Mouse (Mus musculus): ENCODE data around the gene Ddx28. TPM values are rescaled to one million over a fixed set of nuclear protein-coding genes. Genes with fewer than 3 reads are reported as not detected.

The Ddx28 gene
- polyA plus RNA-seq (2012; rRNA removed) = 10.5 and 11.8 TPM in 2 replicates

DNA sequence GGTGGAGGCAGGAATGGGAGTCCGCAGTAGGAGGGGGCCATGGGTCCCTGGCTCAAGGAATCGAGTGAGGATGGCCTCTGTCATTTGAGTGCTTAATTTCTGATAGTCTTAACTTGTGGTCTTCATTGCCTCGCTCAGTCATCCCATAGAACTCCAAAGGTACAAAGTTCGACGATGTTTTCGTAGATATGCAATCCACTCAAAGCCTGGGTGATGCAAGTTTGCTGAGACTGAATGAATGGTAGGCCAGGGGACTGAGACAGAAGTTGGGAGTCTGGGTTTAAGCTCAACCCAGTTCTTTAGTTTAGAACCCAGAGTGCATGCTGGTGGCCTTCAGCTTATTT is at the start of gene Ddx28:
TSS of gene Ddx28 (minus strand) at position 240 of the 344 bp plus-strand sequence.
- DNase-seq (ENCODE audit: low spot score) = no peak

- DNase-seq (ENCODE audit: low spot score) = no peak
Observed at GRCm38 (mm10) chr8:106060521-106060920, 48.8 kb upstream of the Ddx28 start.

GRCm38 (mm10) chr8:106059613-106060371 is 48.1 kb upstream of the Ddx28 start:
- DNase-seq (ENCODE audit: low spot score) = peak; percentile 72

DNA sequence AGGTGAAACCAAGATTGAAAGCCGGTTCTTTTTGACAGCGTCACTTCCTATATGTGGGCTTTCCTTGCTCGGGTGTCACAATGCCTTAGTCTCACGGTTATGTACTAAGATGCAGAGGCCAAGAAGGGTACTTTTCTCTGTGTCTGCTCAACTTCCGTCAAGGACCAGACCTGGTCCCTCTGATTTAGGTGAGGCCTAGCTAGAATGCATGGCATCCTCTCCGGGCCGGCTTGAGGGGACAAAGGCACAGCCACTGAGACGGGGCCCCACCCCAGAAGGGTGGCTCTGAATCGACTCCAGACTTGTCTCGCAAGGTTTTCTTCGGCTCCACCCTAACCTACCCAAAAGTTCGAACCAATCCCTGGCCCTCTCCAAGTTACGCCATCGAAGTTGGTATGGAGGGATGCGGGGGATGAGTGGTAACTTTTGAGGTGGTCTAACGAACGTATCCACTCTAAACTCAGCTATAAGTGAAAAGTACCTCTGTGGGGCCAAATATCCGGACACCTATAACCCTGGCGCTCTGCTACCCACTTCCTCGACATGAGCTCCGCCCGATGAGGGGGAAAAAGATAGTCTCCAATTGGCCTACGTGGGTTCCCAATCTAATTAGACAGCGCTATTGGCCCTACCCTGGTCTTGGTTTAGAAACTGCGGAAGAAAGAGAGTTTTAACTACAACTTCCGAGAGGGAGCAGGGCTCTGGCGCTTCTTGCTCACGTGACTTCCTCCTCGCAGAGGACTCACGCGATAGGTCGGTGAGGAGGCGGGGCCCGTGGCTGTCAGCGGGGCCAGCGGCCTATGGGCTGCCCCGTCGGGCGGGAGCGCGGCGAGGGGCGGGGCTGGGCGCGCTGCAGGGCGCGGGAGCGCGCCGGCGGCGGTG is 47.3 kb upstream of the Ddx28 start, which contains the start of gene Nfatc3:
TSS of gene Nfatc3 (plus strand) at position 110 of the 882 bp plus-strand sequence.
- peak; percentile 93 for DNase-seq (ENCODE audit: low spot score)

DNA sequence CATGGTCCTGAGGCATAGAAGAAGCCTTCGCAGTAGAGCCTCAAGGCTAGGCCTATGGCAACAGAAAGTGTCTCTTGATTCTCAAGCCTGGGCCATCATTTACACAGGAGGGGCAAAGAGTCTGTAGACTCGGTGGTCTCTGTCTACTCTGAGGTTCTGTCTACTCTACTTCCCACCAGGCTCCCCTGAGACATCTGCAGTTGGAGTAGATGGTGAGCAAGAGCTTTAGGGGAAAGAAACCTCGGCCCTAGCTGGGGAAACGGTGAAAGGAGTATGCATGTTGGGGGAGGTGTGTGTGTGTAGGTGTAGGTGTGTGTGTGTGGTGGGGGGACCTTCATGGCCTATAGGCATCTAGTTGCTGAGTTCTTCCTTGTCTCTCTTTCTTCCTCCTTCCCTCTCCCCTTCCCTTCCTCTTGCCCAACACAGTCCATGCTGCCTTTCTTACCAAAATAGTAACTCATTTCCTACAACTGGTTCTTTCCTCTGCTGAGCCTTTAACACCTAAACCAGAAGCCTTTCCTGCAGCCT is 44.8 kb upstream of the Ddx28 start:
- no peak for DNase-seq (ENCODE audit: low spot score)

GRCm38 (mm10) chr8:106055038-106055437 is 43.4 kb upstream of the Ddx28 start:
- DNase-seq (ENCODE audit: low spot score) = no peak

- DNase-seq (ENCODE audit: low spot score) = no peak
Observed at GRCm38 (mm10) chr8:106054190-106054811, 42.6 kb upstream of the Ddx28 start.

DNA sequence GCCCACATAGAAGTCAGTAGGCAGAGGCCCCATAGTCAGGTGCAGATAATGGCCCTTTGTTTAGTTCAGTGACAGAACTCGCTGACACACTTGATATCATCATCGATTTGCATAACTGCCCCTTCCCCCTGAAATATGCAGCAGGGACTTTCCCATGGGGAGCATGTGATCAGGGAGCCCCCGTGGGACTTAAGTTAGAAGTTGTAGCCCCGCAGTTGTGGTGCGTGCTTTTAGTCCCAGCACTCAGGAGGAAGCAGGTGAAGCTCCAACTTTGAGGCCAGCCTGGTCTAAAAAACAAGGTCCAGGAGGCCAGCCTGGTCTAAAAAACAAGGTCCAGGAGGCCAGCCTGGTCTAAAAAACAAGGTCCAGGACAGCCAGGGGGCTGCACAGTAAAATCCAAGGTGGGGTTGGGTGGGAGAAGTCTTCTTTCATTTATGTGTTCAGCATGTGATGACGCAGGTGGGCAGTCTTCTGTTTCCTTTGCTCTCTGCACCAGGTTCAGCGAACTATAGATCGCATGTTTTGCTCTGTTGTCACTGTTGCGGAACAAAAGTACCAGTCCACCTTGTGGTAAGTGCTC is 40.9 kb upstream of the Ddx28 start:
- no peak for DNase-seq (ENCODE audit: low spot score)

DNA sequence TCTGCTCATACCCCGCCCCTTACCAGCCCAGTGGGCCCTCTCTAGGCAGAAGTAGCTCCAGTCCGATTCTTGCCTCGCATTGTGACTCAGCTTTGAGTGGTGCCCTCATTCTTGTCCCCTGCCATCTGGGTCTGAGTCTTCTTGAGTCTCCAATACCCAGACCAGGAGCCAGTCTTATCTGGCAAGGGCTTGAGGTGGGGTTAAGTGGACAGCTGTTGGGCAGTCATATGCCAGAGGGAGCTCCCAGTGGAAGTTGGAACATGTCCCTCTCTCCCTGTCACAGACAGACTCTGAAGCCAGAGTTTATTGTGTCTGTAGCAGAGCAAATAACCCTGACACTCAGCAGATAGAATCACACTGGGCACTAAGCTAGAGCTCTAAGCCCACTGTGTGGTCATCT is 39.4 kb upstream of the Ddx28 start:
- no peak for DNase-seq (ENCODE audit: low spot score)

- no peak for DNase-seq (ENCODE audit: low spot score)
Observed at GRCm38 (mm10) chr8:106049840-106050239, 38.2 kb upstream of the Ddx28 start.

- no peak for DNase-seq (ENCODE audit: low spot score)
Observed at GRCm38 (mm10) chr8:106047854-106048630, 36.4 kb upstream of the Ddx28 start.

GRCm38 (mm10) chr8:106046872-106047559 is 35.3 kb upstream of the Ddx28 start:
- DNase-seq (ENCODE audit: low spot score) = no peak

GRCm38 (mm10) chr8:106044151-106044550 is 32.5 kb upstream of the Ddx28 start:
- DNase-seq (ENCODE audit: low spot score) = no peak

GRCm38 (mm10) chr8:106043055-106043454 is 31.4 kb upstream of the Ddx28 start:
- DNase-seq (ENCODE audit: low spot score) = no peak

- no peak for DNase-seq (ENCODE audit: low spot score)
Observed at GRCm38 (mm10) chr8:106040218-106040617, 28.5 kb upstream of the Ddx28 start.

- DNase-seq (ENCODE audit: low spot score) = no peak
Observed at GRCm38 (mm10) chr8:106039605-106040004, 27.9 kb upstream of the Ddx28 start.

GRCm38 (mm10) chr8:106038721-106039120 is 27.0 kb upstream of the Ddx28 start:
- DNase-seq (ENCODE audit: low spot score) = no peak

DNA sequence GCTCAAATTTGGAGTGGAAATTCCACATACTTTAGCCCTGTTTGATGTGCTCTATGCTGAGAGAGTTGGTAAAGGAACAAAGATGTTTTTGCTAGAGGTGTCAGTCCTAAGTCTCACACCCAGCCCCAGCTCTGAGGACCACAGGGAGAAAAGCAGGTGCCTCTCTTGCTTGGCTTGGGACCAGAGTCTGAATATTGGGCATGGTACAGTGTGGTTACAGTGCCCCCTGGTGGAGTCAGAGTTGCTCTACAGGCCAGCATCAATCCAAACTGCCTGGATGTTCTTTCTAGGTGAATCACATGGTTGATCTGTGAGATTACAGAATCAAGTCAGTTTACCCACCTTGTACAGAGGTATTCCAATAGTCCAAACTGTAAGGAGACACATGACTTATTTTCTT is 10.8 kb upstream of the Ddx28 start:
- peak; percentile 41 for DNase-seq (ENCODE audit: low spot score)

DNA sequence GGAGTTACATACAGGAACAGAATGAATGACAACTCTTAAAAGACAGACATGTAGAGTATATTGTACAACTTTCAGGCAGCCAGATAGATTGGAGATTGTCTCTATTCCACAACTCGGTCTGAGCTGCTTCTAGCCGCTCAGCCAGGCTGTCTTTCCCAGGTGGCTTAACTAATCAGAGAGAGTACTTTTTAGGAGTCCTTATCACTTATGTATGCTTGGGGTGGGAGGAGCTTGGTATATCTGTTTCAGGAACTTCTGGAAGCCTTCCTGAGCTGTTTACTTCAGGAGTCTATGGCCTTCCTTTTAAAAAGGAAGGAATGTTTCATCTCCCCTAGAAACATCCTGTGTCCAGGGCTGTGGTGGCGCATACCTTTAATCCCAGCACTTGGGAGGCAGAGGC is 6.4 kb upstream of the Ddx28 start:
- no peak for DNase-seq (ENCODE audit: low spot score)

GRCm38 (mm10) chr8:106017130-106017529 is 5.4 kb upstream of the Ddx28 start:
- no peak for DNase-seq (ENCODE audit: low spot score)

Measured in urinary bladder, adult 2 months (tissue).